Mouse (Mus musculus): ENCODE measurements around the gene Gm5475. TPM values are rescaled to one million over a fixed set of nuclear protein-coding genes. Genes with fewer than 3 reads are reported as not detected.
A peak's percentile ranks its signal among the peaks of the same experiment; 100 is the strongest.
"Not testable (repeated sequence)": the region's sequence is repeated elsewhere in the genome, so short reads cannot be mapped to it uniquely, and the experiment has no call there.

The Gm5475 gene
- 0.08 and 0.11 TPM in 2 replicates for polyA plus RNA-seq (2015; fragmentation: Nextera tagmentation; extraction: Ambion mirVana)

DNA sequence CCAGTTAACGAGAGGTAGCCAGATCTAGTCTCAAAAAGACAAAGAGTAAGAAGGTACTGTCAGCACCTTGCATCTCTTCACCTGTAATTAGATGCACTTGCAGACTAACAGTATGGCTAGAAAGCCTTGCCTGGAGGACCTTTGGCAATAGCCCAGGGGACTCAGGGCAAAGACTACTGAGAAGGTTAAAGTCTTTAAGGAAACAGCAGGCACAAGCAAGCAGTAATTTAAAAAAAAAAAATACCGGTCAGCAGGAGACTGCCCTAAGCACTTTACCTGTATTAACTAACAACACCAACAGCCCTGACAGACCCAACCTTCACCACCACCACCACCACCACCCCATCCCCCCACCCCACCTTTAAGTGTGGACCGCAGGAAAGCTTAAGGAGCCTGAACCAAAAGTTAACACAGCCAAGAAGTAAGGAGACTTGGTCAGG is at the start of gene Gm5475:
Gm5475 (plus strand) TSS at position 390 of the 440 bp plus-strand sequence.
- not testable (repeated sequence) for H3K9me3 ChIP-seq, ATAC-seq, H3K36me3 ChIP-seq
- peak within 1 kb of the TSS; percentile 96 for H3K4me3 ChIP-seq (replicated peaks)
- H3K4me2 ChIP-seq (replicated peaks): peak within 1 kb of the TSS; percentile 68
- peak within 1 kb of the TSS; percentile 94 for H3K9ac ChIP-seq (replicated peaks)
- peaks cover 48% of the 10 kb centered on the region for H3K4me1 ChIP-seq (replicated peaks)
- peaks cover 30% of the 10 kb centered on the region for H3K27me3 ChIP-seq
- WGBS: 29% methylated on average over 3 of the region's 3 CpGs
- peak within 1 kb of the TSS; percentile 41 for H3K27ac ChIP-seq

DNA sequence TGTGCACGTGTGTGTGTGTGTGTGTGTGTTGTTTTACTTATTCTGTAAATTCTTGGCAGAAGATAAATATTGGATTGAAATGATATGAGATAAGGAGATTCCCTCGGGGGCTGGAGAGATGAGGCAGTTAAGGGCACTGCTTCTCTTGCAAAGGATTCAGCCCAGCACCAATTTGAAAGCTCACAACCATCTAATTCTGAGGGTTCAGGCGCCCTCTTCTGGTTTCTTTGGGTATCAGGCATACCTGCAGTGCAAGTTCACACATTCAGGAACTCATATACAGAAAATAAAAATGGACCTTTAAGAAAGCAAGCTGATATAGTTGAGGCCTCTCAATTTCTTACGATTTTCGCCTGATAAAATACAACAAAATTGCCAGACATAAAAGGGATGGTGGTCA is 46.9 kb upstream of the Gm5475 start:
- no peak for ATAC-seq
- H3K4me2 ChIP-seq (replicated peaks): no peak overlapping the region
- H3K36me3 ChIP-seq: no peaks in the 10 kb centered on the region
- no peaks in the 10 kb centered on the region for H3K27me3 ChIP-seq
- no peaks in the 10 kb centered on the region for H3K9me3 ChIP-seq
- H3K9ac ChIP-seq (replicated peaks): no peak overlapping the region
- H3K4me1 ChIP-seq (replicated peaks): no peaks in the 10 kb centered on the region
- H3K4me3 ChIP-seq (replicated peaks): no peak overlapping the region
- 38% methylated on average over 5 of the region's 5 CpGs for WGBS
- no peak overlapping the region for H3K27ac ChIP-seq

DNA sequence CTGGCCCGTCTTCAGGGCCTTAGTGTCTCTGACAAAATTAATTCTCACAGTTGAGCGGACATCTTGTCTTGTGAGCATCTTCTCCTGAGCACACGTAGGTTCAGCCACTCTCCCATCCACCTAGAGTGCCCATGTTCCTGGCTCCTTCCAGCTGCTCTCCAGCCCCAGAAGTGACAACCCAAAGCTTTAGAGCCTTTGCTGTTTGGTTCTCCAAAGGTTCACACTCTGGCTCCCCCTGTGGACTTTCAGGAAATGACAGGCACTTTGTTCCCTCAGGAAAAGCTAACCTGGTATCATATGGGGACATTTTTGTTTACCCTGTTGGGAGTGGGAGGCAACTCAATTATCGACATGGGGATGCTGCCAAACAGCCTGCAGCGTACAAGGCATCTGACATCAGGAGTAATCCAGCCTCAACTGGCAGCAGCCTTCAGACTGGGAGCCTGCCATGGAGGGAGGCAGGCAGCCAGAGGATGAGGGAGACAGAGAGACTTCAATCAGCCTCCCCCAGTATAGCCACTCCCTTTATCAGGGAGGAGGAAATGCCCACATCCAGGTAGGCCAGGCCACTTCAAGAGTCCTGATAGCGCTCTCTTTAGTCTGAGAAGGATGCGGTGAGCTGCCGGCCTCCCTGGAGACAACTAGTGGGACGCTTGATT is 44.0 kb upstream of the Gm5475 start:
- H3K36me3 ChIP-seq; H3K4me3 ChIP-seq (replicated peaks); H3K9me3 ChIP-seq; H3K27ac ChIP-seq; H3K9ac ChIP-seq (replicated peaks); H3K27me3 ChIP-seq; H3K4me2 ChIP-seq (replicated peaks); H3K4me1 ChIP-seq (replicated peaks): not testable (repeated sequence)
- WGBS: 21% methylated on average over 3 of the region's 9 CpGs
- ATAC-seq: peak; percentile 55; the same call in 1 of the 2 replicates

DNA sequence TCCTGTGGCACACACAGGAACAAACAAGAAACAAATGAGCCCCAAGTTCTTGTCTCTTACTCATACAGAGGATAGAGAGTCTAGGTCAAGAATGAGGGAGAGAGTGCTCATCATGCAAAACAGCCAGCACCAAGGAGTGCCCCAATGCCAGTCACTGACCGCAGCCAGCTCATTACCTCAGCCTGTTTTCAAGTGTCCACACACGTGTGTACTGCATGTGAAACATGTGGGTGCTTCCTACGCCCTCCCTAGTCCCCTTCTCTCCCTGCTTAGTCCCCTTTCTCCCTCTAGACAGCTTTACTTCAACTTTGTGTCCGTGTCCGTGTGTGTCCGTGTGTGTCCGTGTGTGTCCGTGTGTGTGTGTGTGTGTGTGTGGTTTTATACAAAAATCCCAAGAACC is 42.3 kb upstream of the Gm5475 start:
- 84% methylated on average over 8 of the region's 8 CpGs for WGBS
- no peaks in the 10 kb centered on the region for H3K27me3 ChIP-seq
- no peaks in the 10 kb centered on the region for H3K36me3 ChIP-seq
- no peak overlapping the region for H3K9ac ChIP-seq (replicated peaks)
- H3K4me2 ChIP-seq (replicated peaks): no peak overlapping the region
- H3K27ac ChIP-seq: no peak overlapping the region
- no peak for ATAC-seq
- no peaks in the 10 kb centered on the region for H3K4me1 ChIP-seq (replicated peaks)
- no peaks in the 10 kb centered on the region for H3K9me3 ChIP-seq
- no peak overlapping the region for H3K4me3 ChIP-seq (replicated peaks)

DNA sequence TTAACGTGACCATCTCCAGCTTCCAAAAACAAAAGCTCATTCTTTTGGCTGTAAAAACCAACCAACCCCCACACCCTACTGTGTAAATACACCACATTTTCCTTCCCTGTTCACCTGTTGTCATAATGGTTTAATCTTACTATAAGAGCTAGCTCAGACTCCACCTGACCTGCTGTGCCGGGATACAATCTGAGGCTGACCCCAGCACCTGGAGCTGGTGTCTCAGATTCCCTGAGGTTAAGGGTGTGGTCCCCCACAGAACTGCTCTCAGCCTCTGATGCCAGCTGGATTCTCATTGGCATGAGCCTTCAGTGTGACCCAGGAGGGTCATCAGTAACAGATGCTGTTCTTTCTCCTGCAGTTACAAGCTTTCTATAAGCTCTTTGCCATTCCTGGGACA is 41.8 kb upstream of the Gm5475 start:
- no peaks in the 10 kb centered on the region for H3K27me3 ChIP-seq
- no peak overlapping the region for H3K4me3 ChIP-seq (replicated peaks)
- no peaks in the 10 kb centered on the region for H3K4me1 ChIP-seq (replicated peaks)
- no peak overlapping the region for H3K4me2 ChIP-seq (replicated peaks)
- no peaks in the 10 kb centered on the region for H3K9me3 ChIP-seq
- no peak for ATAC-seq
- no peaks in the 10 kb centered on the region for H3K36me3 ChIP-seq
- WGBS: 79% methylated on average over 2 of the region's 2 CpGs
- H3K9ac ChIP-seq (replicated peaks): no peak overlapping the region
- H3K27ac ChIP-seq: no peak overlapping the region

DNA sequence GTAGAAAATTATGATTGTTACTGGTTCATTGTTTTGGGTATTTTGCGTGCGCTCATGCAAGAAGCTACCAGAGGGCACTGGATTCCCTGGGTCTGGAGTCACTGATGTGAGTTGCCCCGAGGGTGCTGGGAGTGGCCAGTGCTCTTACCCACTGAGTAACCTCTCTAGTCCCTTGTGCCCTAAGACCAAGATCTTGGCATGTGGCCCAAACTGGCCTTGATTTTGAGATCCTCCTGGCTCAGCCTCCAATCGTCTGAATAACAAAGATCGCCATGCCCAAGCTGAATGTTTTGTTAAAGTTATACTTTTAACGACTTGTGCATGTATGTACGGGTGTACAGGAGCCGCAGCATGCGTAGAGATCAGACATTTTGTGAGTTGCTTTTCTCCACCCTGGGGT is 36.2 kb upstream of the Gm5475 start:
- Histone ChIP-seq H3K4me1 (replicated peaks) (no peaks in the 10 kb centered on the region), H3K4me2 (replicated peaks) (no peak overlapping the region), H3K27me3 (no peaks in the 10 kb centered on the region), H3K27ac (no peak overlapping the region), H3K36me3 (no peaks in the 10 kb centered on the region), H3K4me3 (replicated peaks) (no peak overlapping the region), H3K9ac (replicated peaks) (no peak overlapping the region), H3K9me3 (no peaks in the 10 kb centered on the region)
- 90% methylated on average over 9 of the region's 9 CpGs for WGBS
- ATAC-seq: no peak

DNA sequence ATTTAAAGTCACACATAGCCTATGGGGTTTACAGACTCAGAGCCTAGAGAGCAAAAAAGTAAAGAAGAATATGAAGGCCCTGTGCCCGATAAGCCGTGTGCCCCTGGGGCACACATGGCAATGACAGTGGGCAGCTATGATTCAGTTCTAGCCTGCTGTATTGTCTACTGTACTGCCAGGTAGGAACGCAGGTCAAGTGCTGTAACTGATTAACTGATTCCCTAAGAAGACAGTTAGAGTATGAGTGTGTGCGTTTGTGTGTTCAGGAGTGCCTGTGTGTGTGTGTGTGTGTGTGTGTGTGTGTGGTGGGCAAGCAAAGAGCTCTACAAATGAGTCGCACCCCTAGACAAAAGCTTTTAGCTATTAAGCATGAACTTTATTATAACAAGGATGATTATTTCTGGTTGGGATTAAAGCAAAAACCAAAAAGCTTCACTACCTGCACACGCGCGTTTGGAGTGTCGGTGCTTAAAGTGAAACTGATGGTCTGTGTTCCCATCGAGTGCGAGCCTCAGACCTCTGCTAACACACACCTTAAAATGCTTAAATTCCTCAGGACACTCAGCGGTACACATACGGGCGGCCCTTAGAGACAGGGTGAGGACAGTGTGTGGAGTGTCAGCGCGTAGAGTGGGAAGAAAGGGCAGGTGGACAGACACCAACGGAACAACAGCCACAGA is 34.3 kb upstream of the Gm5475 start:
- WGBS: 96% methylated on average over 17 of the region's 17 CpGs
- no peak overlapping the region for H3K4me2 ChIP-seq (replicated peaks)
- ATAC-seq: no peak
- no peak overlapping the region for H3K27ac ChIP-seq
- H3K4me1 ChIP-seq (replicated peaks): no peaks in the 10 kb centered on the region
- H3K36me3 ChIP-seq: no peaks in the 10 kb centered on the region
- H3K27me3 ChIP-seq: no peaks in the 10 kb centered on the region
- H3K9me3 ChIP-seq: no peaks in the 10 kb centered on the region
- no peak overlapping the region for H3K4me3 ChIP-seq (replicated peaks)
- H3K9ac ChIP-seq (replicated peaks): no peak overlapping the region

DNA sequence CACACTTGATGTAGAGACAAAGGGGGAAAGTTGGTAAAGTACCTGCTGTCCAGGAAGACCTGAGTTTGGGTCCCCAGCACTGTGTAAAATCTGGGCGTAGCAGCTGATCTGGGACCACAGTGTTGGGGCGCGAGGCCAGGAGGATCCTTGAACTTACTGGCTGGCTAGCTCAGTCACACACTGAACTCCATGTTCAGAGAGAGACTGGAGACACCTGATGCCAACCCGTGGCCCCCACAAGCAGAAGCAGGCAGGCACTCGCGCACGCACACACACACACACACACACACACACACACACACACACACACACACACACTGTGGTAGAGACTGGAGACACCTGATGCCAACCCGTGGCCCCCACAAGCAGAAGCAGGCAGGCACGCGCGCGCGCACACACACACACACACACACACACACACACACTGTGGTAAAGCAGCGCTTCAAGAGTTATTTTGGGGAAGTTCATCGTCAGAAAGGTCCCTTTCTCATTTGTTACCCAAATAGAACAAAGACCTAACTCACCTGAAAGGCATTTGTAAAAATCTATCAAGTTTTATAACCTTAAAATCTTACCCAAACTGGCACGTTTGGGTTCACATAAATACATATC is 33.6 kb upstream of the Gm5475 start:
- Histone ChIP-seq H3K36me3 (peaks cover 5% of the 10 kb centered on the region), H3K27me3 (no peaks in the 10 kb centered on the region), H3K27ac (no peak overlapping the region), H3K9ac (replicated peaks) (no peak overlapping the region), H3K4me3 (replicated peaks) (no peak overlapping the region), H3K4me1 (replicated peaks) (no peaks in the 10 kb centered on the region), H3K4me2 (replicated peaks) (no peak overlapping the region), H3K9me3 (no peaks in the 10 kb centered on the region)
- ATAC-seq: no peak
- 94% methylated on average over 14 of the region's 16 CpGs for WGBS

DNA sequence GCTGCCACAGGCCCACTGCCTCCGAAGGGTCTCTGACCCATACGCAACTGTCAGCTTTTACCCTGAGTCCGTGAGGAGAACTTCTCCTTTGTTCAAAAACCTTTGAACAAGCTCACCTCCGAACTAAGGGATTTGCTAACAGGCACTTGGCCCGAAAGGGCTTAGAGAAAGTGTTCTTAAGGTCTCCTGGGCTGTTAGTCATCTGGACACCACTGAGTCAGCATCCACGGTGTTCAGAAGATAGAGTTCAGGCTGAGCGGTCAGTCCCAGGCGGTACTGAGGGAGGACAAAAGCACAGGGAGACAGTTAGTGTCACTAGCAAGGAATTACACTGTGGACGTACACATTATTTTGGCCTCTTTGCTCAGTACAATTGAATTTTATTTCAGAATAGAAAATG is 33.1 kb upstream of the Gm5475 start:
- no peaks in the 10 kb centered on the region for H3K9me3 ChIP-seq
- H3K27ac ChIP-seq: no peak overlapping the region
- no peak overlapping the region for H3K9ac ChIP-seq (replicated peaks)
- ATAC-seq: no peak
- H3K4me2 ChIP-seq (replicated peaks): no peak overlapping the region
- peaks cover 11% of the 10 kb centered on the region for H3K36me3 ChIP-seq
- no peaks in the 10 kb centered on the region for H3K4me1 ChIP-seq (replicated peaks)
- H3K4me3 ChIP-seq (replicated peaks): no peak overlapping the region
- H3K27me3 ChIP-seq: no peaks in the 10 kb centered on the region
- 58% methylated on average over 9 of the region's 9 CpGs for WGBS

DNA sequence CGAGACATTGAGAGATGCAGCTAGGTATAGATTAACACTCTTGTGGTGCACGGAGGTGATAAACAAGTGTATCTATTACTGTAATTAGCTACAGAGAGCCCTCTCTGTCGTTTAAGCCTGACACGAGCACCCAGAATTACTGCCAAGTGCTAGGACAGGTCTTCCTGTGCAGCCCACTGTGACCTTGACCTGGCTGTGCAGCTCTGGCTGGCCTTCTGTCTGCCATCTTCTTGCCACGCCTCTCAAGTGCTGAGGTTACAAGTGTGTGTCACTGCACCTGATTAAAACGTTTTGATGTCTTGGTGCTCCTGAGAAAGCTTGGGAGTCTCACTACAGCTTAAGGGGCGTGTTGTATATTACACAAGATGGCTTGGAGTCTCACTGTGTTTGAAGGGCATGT is 30.9 kb upstream of the Gm5475 start:
- 82% methylated on average over 7 of the region's 7 CpGs for WGBS

DNA sequence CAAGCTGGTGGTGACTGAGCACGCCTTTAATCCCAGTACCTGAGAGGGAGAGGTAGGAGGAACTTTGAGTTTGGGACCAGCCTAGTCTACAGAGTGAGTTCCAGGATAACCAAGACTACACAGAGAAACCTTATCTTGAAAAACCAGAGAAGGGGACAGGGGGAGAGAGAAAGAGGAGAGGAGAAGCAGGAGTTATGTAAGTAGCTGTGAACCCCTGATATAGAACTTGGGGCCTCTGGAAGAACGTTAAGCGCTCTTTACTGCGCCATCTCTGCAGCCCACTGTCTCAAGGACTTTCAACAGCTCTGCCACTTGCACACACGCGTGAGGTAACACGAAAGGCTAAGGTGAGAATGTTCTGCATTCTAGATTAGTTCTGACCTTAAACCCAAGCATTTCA is 30.3 kb upstream of the Gm5475 start:
- Histone ChIP-seq H3K36me3 (peaks cover 38% of the 10 kb centered on the region), H3K4me3 (replicated peaks) (no peak overlapping the region), H3K27me3 (no peaks in the 10 kb centered on the region), H3K4me2 (replicated peaks) (no peak overlapping the region), H3K4me1 (replicated peaks) (no peaks in the 10 kb centered on the region), H3K9me3 (no peaks in the 10 kb centered on the region), H3K27ac (no peak overlapping the region), H3K9ac (replicated peaks) (no peak overlapping the region)
- WGBS: 89% methylated on average over 7 of the region's 7 CpGs
- ATAC-seq: no peak

More for the DNA sequence above, 30.9 kb upstream of the Gm5475 start:
- ATAC-seq: no peak
- Histone ChIP-seq H3K36me3 (peaks cover 33% of the 10 kb centered on the region), H3K4me2 (replicated peaks) (no peak overlapping the region), H3K4me1 (replicated peaks) (no peaks in the 10 kb centered on the region), H3K27ac (no peak overlapping the region), H3K4me3 (replicated peaks) (no peak overlapping the region), H3K27me3 (no peaks in the 10 kb centered on the region), H3K9ac (replicated peaks) (no peak overlapping the region), H3K9me3 (no peaks in the 10 kb centered on the region)

DNA sequence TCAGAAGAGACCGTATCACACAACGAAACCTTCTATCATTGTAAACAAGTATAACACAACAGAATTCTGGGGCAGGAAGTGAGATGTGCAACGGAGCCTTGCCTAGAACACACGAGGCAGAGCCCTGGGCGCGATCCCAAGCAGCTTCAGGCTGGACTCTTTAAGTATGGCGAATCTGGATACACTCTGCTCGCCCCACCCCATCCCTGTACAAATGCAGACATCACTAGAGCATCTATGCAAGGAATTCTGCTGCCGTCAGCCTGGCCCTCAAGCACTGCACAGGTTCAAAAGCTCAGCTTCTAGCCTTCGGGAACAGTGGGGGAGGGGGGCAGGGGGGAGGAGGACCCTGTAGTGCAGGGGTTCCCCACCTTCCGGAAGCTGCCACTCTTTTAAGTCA is 28.9 kb upstream of the Gm5475 start:
- H3K36me3 ChIP-seq: peaks cover 52% of the 10 kb centered on the region
- WGBS: 88% methylated on average over 11 of the region's 11 CpGs
- H3K27ac ChIP-seq: no peak overlapping the region
- H3K4me3 ChIP-seq (replicated peaks): no peak overlapping the region
- H3K9ac ChIP-seq (replicated peaks): no peak overlapping the region
- ATAC-seq: no peak
- no peak overlapping the region for H3K4me2 ChIP-seq (replicated peaks)
- H3K4me1 ChIP-seq (replicated peaks): no peaks in the 10 kb centered on the region
- no peaks in the 10 kb centered on the region for H3K27me3 ChIP-seq
- no peaks in the 10 kb centered on the region for H3K9me3 ChIP-seq

All from midbrain, embryonic 13.5 days (tissue).